Mouse (Mus musculus): ENCODE results near the gene Gtpbp10.

- TF ChIP-seq HCFC1 (IDR thresholded peaks at IDR 0.05; ENCODE audit: borderline replicate concordance, insufficient read depth, low read length), result no peak
- no peak for TF ChIP-seq ZC3H11A (IDR thresholded peaks at IDR 0.05; ENCODE audit: borderline replicate concordance, low read depth, low read length)
- TF ChIP-seq ZNF384 (IDR thresholded peaks at IDR 0.05; ENCODE audit: low read depth, low read length), result no peak
Observed at GRCm38 (mm10) chr5:5510989-5511388, 48.3 kb downstream of the Gtpbp10 start.
